Mouse (Mus musculus) lung, postnatal 14 days (tissue): ENCODE data around the gene Fgf14.
"Not testable (repeated sequence)": the region's sequence is repeated elsewhere in the genome, so short reads cannot be mapped to it uniquely, and the experiment has no call there.

Experiments used
- DNase-seq: peaks from one replicate; pipeline ENCODE4 v3.0.0; 2021

Gene Fgf14

GRCm38 (mm10) chr14:124191913-124192814, 484.8 kb downstream of the Fgf14 start:
- no peak for DNase-seq

GRCm38 (mm10) chr14:124180265-124180664, 496.7 kb downstream of the Fgf14 start:
- DNase-seq = no peak

- DNase-seq = no peak
These were observed 502.8 kb downstream of the Fgf14 start for GRCm38 (mm10) chr14:124174111-124174510.

- no peak for DNase-seq
These were observed 513.2 kb downstream of the Fgf14 start for GRCm38 (mm10) chr14:124163618-124164185.

DNA sequence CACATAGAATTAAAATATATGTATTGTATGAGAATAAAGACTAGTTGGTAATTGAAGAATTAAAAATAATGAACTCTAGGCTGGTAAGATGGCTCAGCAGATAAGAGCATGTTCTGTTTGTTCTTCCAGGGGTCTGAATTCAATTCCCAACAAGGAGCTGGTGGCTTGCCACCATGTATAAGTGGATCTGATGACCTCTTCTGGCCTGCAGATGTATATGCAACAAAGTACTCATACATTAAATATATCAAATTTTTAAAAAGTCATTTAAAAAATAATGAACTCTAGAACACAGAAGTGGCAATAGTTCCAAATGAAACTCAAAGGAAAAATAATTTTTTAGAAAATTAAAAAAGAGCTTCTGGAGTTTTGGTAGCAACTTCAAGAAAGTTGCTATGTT, 529.5 kb downstream of the Fgf14 start:
- DNase-seq = no peak

GRCm38 (mm10) chr14:124107205-124107873, 569.6 kb downstream of the Fgf14 start:
- DNase-seq = no peak

DNA sequence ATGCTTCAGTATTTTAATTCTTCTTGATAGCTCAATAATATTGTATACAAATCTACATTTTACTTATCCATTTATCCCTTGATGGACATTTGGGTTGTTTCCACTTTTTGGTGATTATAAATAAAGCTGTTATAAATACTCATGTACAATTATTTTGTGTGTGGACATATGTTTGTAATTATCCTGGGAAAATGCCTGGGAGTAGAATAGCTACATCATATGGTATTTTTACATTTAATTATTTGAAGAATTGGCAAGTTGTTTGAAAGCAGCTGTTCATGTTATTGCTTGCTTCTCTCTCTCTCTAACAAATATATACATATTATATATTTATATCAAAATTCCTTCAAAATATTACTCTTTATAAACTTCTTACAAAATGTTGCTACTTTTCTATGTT, 593.8 kb downstream of the Fgf14 start:
- DNase-seq = no peak

- DNase-seq = no peak
These were observed 632.9 kb downstream of the Fgf14 start for GRCm38 (mm10) chr14:124044016-124044415.

GRCm38 (mm10) chr14:124040651-124041050, 636.3 kb downstream of the Fgf14 start:
- DNase-seq = no peak

GRCm38 (mm10) chr14:124037434-124037833, 639.5 kb downstream of the Fgf14 start:
- no peak for DNase-seq

- DNase-seq = no peak
These were observed 640.2 kb downstream of the Fgf14 start for GRCm38 (mm10) chr14:124036575-124037205.

DNA sequence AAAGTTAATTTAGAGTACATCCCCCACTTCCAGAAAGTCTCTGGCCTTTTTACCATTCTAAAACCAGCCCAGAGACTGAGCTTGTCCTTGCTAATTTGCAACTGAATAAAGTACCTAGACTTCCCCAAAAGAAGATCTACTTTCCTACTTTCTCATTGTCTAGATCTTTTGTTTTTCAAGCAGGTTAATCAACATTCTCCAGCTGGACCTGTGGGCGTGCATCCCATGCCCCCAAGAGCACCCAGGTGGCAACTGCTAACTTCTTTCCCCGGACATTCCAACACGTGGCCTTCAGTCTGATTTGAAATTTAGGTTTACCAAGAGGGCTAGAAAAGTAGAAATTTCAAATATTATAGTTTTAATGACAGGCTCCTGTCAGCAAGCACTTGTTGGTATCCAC, 643.6 kb downstream of the Fgf14 start:
- DNase-seq = not testable (repeated sequence)

- DNase-seq = no peak
These were observed 648.8 kb downstream of the Fgf14 start for GRCm38 (mm10) chr14:124027886-124028670.

- no peak for DNase-seq
These were observed 686.2 kb downstream of the Fgf14 start for GRCm38 (mm10) chr14:123990591-123991195.

GRCm38 (mm10) chr14:123967996-123968395, 708.9 kb downstream of the Fgf14 start:
- DNase-seq = no peak

DNA sequence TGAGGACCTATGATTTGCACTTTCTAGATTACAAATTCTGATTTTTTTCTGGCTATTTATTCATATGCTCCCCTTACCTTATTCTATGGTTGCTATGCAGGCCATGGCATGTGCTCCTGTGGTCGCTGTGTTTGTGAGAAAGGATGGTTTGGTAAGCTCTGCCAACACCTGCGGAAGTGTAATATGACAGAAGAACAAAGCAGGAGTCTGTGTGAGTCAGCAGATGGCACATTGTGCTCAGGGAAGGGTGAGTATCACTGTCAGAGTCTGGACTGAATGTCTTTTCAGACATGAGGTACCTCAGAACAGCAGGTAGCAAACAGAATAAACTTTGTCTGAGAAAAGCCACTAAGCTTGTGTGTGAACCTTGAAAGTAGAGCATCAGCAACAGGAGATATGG, 710.4 kb downstream of the Fgf14 start:
- no peak for DNase-seq
